Mouse (Mus musculus): ENCODE measurements around the gene Zbtb5.
"Not testable (repeated sequence)": the region's sequence is repeated elsewhere in the genome, so short reads cannot be mapped to it uniquely, and the experiment has no call there.

Zbtb5 gene

GRCm38 (mm10) chr4:45010806-45011415 lies 1.3 kb downstream of the Zbtb5 start:
- DNase-seq (ENCODE audit: low spot score), result no peak

- DNase-seq (ENCODE audit: low spot score), result no peak
Measured at GRCm38 (mm10) chr4:45005452-45005851, 6.8 kb downstream of the Zbtb5 start.

- no peak for DNase-seq (ENCODE audit: low spot score)
Measured at GRCm38 (mm10) chr4:45000001-45000400, 12.2 kb downstream of the Zbtb5 start.

GRCm38 (mm10) chr4:44998071-44998470 lies 14.1 kb downstream of the Zbtb5 start:
- DNase-seq (ENCODE audit: low spot score), result no peak

GRCm38 (mm10) chr4:44994776-44995175 lies 17.4 kb downstream of the Zbtb5 start:
- no peak for DNase-seq (ENCODE audit: low spot score)

GRCm38 (mm10) chr4:44993847-44994246 lies 18.4 kb downstream of the Zbtb5 start:
- no peak for DNase-seq (ENCODE audit: low spot score)

GRCm38 (mm10) chr4:44993179-44993578 lies 19.0 kb downstream of the Zbtb5 start:
- DNase-seq (ENCODE audit: low spot score), result not testable (repeated sequence)

GRCm38 (mm10) chr4:44992330-44992729 lies 19.9 kb downstream of the Zbtb5 start:
- DNase-seq (ENCODE audit: low spot score), result not testable (repeated sequence)

GRCm38 (mm10) chr4:44990560-44990959 lies 21.7 kb downstream of the Zbtb5 start:
- DNase-seq (ENCODE audit: low spot score), result no peak

- peak; percentile 38 for DNase-seq (ENCODE audit: low spot score)
Measured at GRCm38 (mm10) chr4:44983131-44983740, 29.0 kb downstream of the Zbtb5 start.

- no peak for DNase-seq (ENCODE audit: low spot score)
Measured at GRCm38 (mm10) chr4:44982440-44983130, 29.6 kb downstream of the Zbtb5 start.

GRCm38 (mm10) chr4:44981974-44982287 lies 30.3 kb downstream of the Zbtb5 start:
- DNase-seq (ENCODE audit: low spot score), result no peak

- DNase-seq (ENCODE audit: low spot score), result peak; percentile 83
Measured at GRCm38 (mm10) chr4:44981280-44981973, 30.8 kb downstream of the Zbtb5 start, which contains the start of gene Grhpr. Gene Grhpr, plus strand, starts transcription at chr4:44981395.

- DNase-seq (ENCODE audit: low spot score), result peak; percentile 44
Measured at GRCm38 (mm10) chr4:44979794-44980338, 32.3 kb downstream of the Zbtb5 start.

- DNase-seq (ENCODE audit: low spot score), result no peak
Measured at GRCm38 (mm10) chr4:44978175-44978574, 34.0 kb downstream of the Zbtb5 start.

- no peak for DNase-seq (ENCODE audit: low spot score)
Measured at GRCm38 (mm10) chr4:44976921-44977710, 35.1 kb downstream of the Zbtb5 start.

- DNase-seq (ENCODE audit: low spot score), result no peak
Measured at GRCm38 (mm10) chr4:44976026-44976615, 36.1 kb downstream of the Zbtb5 start.

- DNase-seq (ENCODE audit: low spot score), result no peak
Measured at GRCm38 (mm10) chr4:44974331-44974730, 37.9 kb downstream of the Zbtb5 start.

- DNase-seq (ENCODE audit: low spot score), result no peak
Measured at GRCm38 (mm10) chr4:44973871-44974270, 38.3 kb downstream of the Zbtb5 start.

- DNase-seq (ENCODE audit: low spot score), result peak; percentile 89
Measured at GRCm38 (mm10) chr4:44973450-44973849, 38.8 kb downstream of the Zbtb5 start.

GRCm38 (mm10) chr4:44970612-44971110 lies 41.6 kb downstream of the Zbtb5 start:
- DNase-seq (ENCODE audit: low spot score), result peak; percentile 38

All from ovary, postnatal 36 days (tissue).